Mouse (Mus musculus): Measurements from ENCODE around the gene Rasa3.

Rasa3 gene

GRCm38 (mm10) chr8:13677413-13677883 is at the start of gene Rasa3:
TSS of gene Rasa3 (minus strand) at chr8:13677603.
- in situ Hi-C loops (cut with MboI; ENCODE audit: low sequenced_read_pairs), result no loop called here

GRCm38 (mm10) chr8:13725722-13726121 is 48.3 kb upstream of the Rasa3 start:
- in situ Hi-C loops (cut with MboI; ENCODE audit: low sequenced_read_pairs), result no loop called here

- in situ Hi-C loops (cut with MboI; ENCODE audit: low sequenced_read_pairs), result no loop called here
These were observed 41.6 kb upstream of the Rasa3 start for GRCm38 (mm10) chr8:13718980-13719379.

GRCm38 (mm10) chr8:13708514-13708913 is 31.1 kb upstream of the Rasa3 start:
- in situ Hi-C loops (cut with MboI; ENCODE audit: low sequenced_read_pairs), result no loop called here

GRCm38 (mm10) chr8:13706918-13707317 is 29.5 kb upstream of the Rasa3 start:
- in situ Hi-C loops (cut with MboI; ENCODE audit: low sequenced_read_pairs), result no loop called here

- in situ Hi-C loops (cut with MboI; ENCODE audit: low sequenced_read_pairs), result no loop called here
These were observed 28.3 kb upstream of the Rasa3 start, which contains the start of gene Cfap97d2 for GRCm38 (mm10) chr8:13705668-13706067. TSS of gene Cfap97d2 (plus strand) at chr8:13705889.

- in situ Hi-C loops (cut with MboI; ENCODE audit: low sequenced_read_pairs), result no loop called here
These were observed 26.9 kb upstream of the Rasa3 start for GRCm38 (mm10) chr8:13704301-13704700.

GRCm38 (mm10) chr8:13703756-13704155 is 26.4 kb upstream of the Rasa3 start:
- in situ Hi-C loops (cut with MboI; ENCODE audit: low sequenced_read_pairs), result no loop called here

GRCm38 (mm10) chr8:13702755-13703154 is 25.4 kb upstream of the Rasa3 start:
- in situ Hi-C loops (cut with MboI; ENCODE audit: low sequenced_read_pairs), result no loop called here

- in situ Hi-C loops (cut with MboI; ENCODE audit: low sequenced_read_pairs), result no loop called here
These were observed 22.0 kb upstream of the Rasa3 start for GRCm38 (mm10) chr8:13699323-13699949.

- in situ Hi-C loops (cut with MboI; ENCODE audit: low sequenced_read_pairs), result no loop called here
These were observed 20.9 kb upstream of the Rasa3 start for GRCm38 (mm10) chr8:13698281-13698680.

GRCm38 (mm10) chr8:13697681-13698080 is 20.3 kb upstream of the Rasa3 start:
- in situ Hi-C loops (cut with MboI; ENCODE audit: low sequenced_read_pairs), result no loop called here

- in situ Hi-C loops (cut with MboI; ENCODE audit: low sequenced_read_pairs), result no loop called here
These were observed 19.8 kb upstream of the Rasa3 start for GRCm38 (mm10) chr8:13697196-13697595.

GRCm38 (mm10) chr8:13696157-13696556 is 18.8 kb upstream of the Rasa3 start:
- in situ Hi-C loops (cut with MboI; ENCODE audit: low sequenced_read_pairs), result no loop called here

GRCm38 (mm10) chr8:13695203-13695867 is 17.9 kb upstream of the Rasa3 start:
- in situ Hi-C loops (cut with MboI; ENCODE audit: low sequenced_read_pairs), result no loop called here

- in situ Hi-C loops (cut with MboI; ENCODE audit: low sequenced_read_pairs), result no loop called here
These were observed 17.3 kb upstream of the Rasa3 start for GRCm38 (mm10) chr8:13694735-13695134.

GRCm38 (mm10) chr8:13692302-13693066 is 15.1 kb upstream of the Rasa3 start:
- in situ Hi-C loops (cut with MboI; ENCODE audit: low sequenced_read_pairs), result no loop called here

- in situ Hi-C loops (cut with MboI; ENCODE audit: low sequenced_read_pairs), result no loop called here
These were observed 11.9 kb upstream of the Rasa3 start for GRCm38 (mm10) chr8:13689331-13689730.

GRCm38 (mm10) chr8:13688461-13688860 is 11.1 kb upstream of the Rasa3 start:
- in situ Hi-C loops (cut with MboI; ENCODE audit: low sequenced_read_pairs), result no loop called here

- in situ Hi-C loops (cut with MboI; ENCODE audit: low sequenced_read_pairs), result no loop called here
These were observed 10.5 kb upstream of the Rasa3 start for GRCm38 (mm10) chr8:13687941-13688340.

GRCm38 (mm10) chr8:13687101-13687717 is 9.8 kb upstream of the Rasa3 start:
- in situ Hi-C loops (cut with MboI; ENCODE audit: low sequenced_read_pairs), result no loop called here
